Mouse (Mus musculus): Measurements from ENCODE around the gene Ccnl2. TPM values are rescaled to one million over a fixed set of nuclear protein-coding genes. Genes with fewer than 3 reads are reported as not detected.

The Ccnl2 gene
- polyA plus RNA-seq, 1 experiment = 24.7 TPM

DNA sequence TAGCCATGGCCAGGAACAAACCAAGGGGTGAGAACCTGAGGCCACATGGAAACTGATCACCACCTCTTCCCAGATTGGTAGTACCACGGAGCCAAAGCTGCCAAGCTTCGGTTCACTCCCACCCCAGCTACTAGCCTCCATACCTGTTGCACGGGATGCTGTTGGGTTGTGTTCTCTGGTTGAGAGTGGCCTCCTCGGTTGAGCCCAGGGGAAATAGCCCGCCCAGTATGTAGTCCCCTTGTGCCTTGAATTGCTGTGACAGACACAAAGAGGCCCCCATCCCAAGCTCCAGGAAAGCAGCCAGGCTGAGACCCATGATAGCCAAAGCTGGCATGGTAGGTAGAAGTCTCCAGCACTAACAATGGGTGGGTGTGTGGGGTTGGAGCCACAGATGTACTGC lies 50.7 kb downstream of the Ccnl2 start, which contains the start of gene Tas1r3:
Gene Tas1r3, minus strand, starts transcription at position 362 of the 400 bp plus-strand sequence.
- H3K27me3 ChIP-seq (ENCODE audit: control insufficient read depth, insufficient read depth, insufficient read length) = no peaks in the 10 kb centered on the region

GRCm38 (mm10) chr4:155868614-155869298 lies 56.5 kb downstream of the Ccnl2 start:
- Histone ChIP-seq H3ac (ENCODE audit: control insufficient read depth, insufficient read length) (peak overlapping the region; percentile 75), H3K4me2 (ENCODE audit: low read depth) (peak overlapping the region; percentile 95), H3K36me3 (ENCODE audit: control insufficient read depth, insufficient read depth) (peaks cover 6% of the 10 kb centered on the region), H3K27me3 (ENCODE audit: control insufficient read depth, insufficient read depth, insufficient read length) (no peaks in the 10 kb centered on the region), H3K79me2 (ENCODE audit: control insufficient read depth, insufficient read depth) (peaks cover 22% of the 10 kb centered on the region), H3K4me3 (peak overlapping the region; percentile 94)
- no peak for TF ChIP-seq MYOG (IDR thresholded peaks at IDR 0.05; ENCODE audit: control insufficient read depth in 1 of 3, insufficient read depth in 1 of 3, insufficient read length in 2 of 3, low read depth in 2 of 3)
- no peak for TF ChIP-seq E2F4 (IDR thresholded peaks at IDR 0.05; ENCODE audit: insufficient read depth)

More for the DNA sequence above, 50.7 kb downstream of the Ccnl2 start, which contains the start of gene Tas1r3:
- Histone ChIP-seq H3ac (ENCODE audit: control insufficient read depth, insufficient read length) (no peak within 1 kb of the TSS), H3K79me2 (ENCODE audit: control insufficient read depth, insufficient read depth) (no peaks in the 10 kb centered on the region), H3K4me3 (no peak within 1 kb of the TSS), H3K36me3 (ENCODE audit: control insufficient read depth, insufficient read depth) (peaks cover 4% of the 10 kb centered on the region), H3K4me2 (ENCODE audit: low read depth) (no peak within 1 kb of the TSS)
- TF ChIP-seq POLR2AphosphoS2 (IDR thresholded peaks at IDR 0.05; ENCODE audit: insufficient read length, low read depth) (peak; percentile 8), POLR2A (IDR thresholded peaks at IDR 0.05; ENCODE audit: insufficient read length, low read depth) (no peak)

- Histone ChIP-seq H3K79me2 (ENCODE audit: control insufficient read depth, insufficient read depth) (peaks cover 22% of the 10 kb centered on the region), H3ac (ENCODE audit: control insufficient read depth, insufficient read length) (peak within 1 kb of the TSS; percentile 75), H3K36me3 (ENCODE audit: control insufficient read depth, insufficient read depth) (peaks cover 6% of the 10 kb centered on the region), H3K27me3 (ENCODE audit: control insufficient read depth, insufficient read depth, insufficient read length) (no peaks in the 10 kb centered on the region), H3K4me3 (peak within 1 kb of the TSS; percentile 94), H3K4me2 (ENCODE audit: low read depth) (peak within 1 kb of the TSS; percentile 95)
- TF ChIP-seq REST (IDR thresholded peaks at IDR 0.05; ENCODE audit: insufficient read depth, insufficient read length) (no peak), POLR2A (IDR thresholded peaks at IDR 0.05; ENCODE audit: insufficient read length, low read depth) (peak; percentile 77), POLR2AphosphoS2 (IDR thresholded peaks at IDR 0.05; ENCODE audit: insufficient read length, low read depth) (peak; percentile 72), E2F4 (IDR thresholded peaks at IDR 0.05; ENCODE audit: insufficient read depth) (peak; percentile 27)
Observed at GRCm38 (mm10) chr4:155869317-155870033, 57.2 kb downstream of the Ccnl2 start, which contains the start of the genes Cptp and Ints11. Gene Cptp (minus strand): TSS chr4:155869440. Gene Ints11 (plus strand): TSS chr4:155869546.

GRCm38 (mm10) chr4:155871404-155871803 lies 59.1 kb downstream of the Ccnl2 start:
- peaks cover 22% of the 10 kb centered on the region for H3K79me2 ChIP-seq (ENCODE audit: control insufficient read depth, insufficient read depth)
- peak overlapping the region; percentile 4 for H3K4me2 ChIP-seq (ENCODE audit: low read depth)
- H3K36me3 ChIP-seq (ENCODE audit: control insufficient read depth, insufficient read depth) = peaks cover 12% of the 10 kb centered on the region
- no peak overlapping the region for H3K4me3 ChIP-seq
- TF ChIP-seq USF1 (IDR thresholded peaks at IDR 0.05; ENCODE audit: low read depth) (no peak), TCF3 (IDR thresholded peaks at IDR 0.05; ENCODE audit: insufficient read length, low read depth) (no peak), MAX (IDR thresholded peaks at IDR 0.05; ENCODE audit: low read depth) (no peak), REST (IDR thresholded peaks at IDR 0.05; ENCODE audit: insufficient read depth, insufficient read length) (no peak), MYOD1 (IDR thresholded peaks at IDR 0.05; ENCODE audit: control insufficient read depth in 1 of 3, insufficient read length in 2 of 3, low read depth in 2 of 3) (no peak), POLR2AphosphoS2 (IDR thresholded peaks at IDR 0.05; ENCODE audit: insufficient read length, low read depth) (no peak), CEBPB (IDR thresholded peaks at IDR 0.05; ENCODE audit: insufficient read depth, poor library complexity, severe bottlenecking) (no peak)
- H3K27me3 ChIP-seq (ENCODE audit: control insufficient read depth, insufficient read depth, insufficient read length) = no peaks in the 10 kb centered on the region
- no peak overlapping the region for H3ac ChIP-seq (ENCODE audit: control insufficient read depth, insufficient read length)

Other genes with a start within 250 kb of the Ccnl2 start
- 3.7 TPM for gene Slc35e2, start 211.1 kb upstream of the Ccnl2 start, polyA plus RNA-seq (2012; fragmentation: generic; extraction: Trizol)
- gene Cdk11b, start 187.6 kb upstream of the Ccnl2 start, polyA plus RNA-seq (2012; fragmentation: generic; extraction: Trizol) = 47.7 TPM
- not detected for gene Gm10563, start 167.1 kb upstream of the Ccnl2 start, polyA plus RNA-seq (2012; fragmentation: generic; extraction: Trizol)
- gene Mmp23, start 159.1 kb upstream of the Ccnl2 start, polyA plus RNA-seq (2012; fragmentation: generic; extraction: Trizol) = 1.8 TPM
- 106 TPM for gene Mib2, start 143.3 kb upstream of the Ccnl2 start, polyA plus RNA-seq (2012; fragmentation: generic; extraction: Trizol)
- gene Fndc10, start 118.1 kb upstream of the Ccnl2 start, polyA plus RNA-seq (2012; fragmentation: generic; extraction: Trizol) = 8.3 TPM
- 105 TPM for gene Ssu72, start 107.7 kb upstream of the Ccnl2 start, polyA plus RNA-seq (2012; fragmentation: generic; extraction: Trizol)
- 1.2 TPM for gene Tmem240, start 77.7 kb upstream of the Ccnl2 start, polyA plus RNA-seq (2012; fragmentation: generic; extraction: Trizol)
- 60.9 TPM for gene Atad3a, start 51.4 kb upstream of the Ccnl2 start, polyA plus RNA-seq (2012; fragmentation: generic; extraction: Trizol)
- gene Vwa1, start 37.8 kb upstream of the Ccnl2 start, polyA plus RNA-seq (2012; fragmentation: generic; extraction: Trizol) = 3.2 TPM
- 0.97 TPM for gene Tmem88b, start 26.6 kb upstream of the Ccnl2 start, polyA plus RNA-seq (2012; fragmentation: generic; extraction: Trizol)
- not detected for gene Ankrd65, start 22.1 kb upstream of the Ccnl2 start, polyA plus RNA-seq (2012; fragmentation: generic; extraction: Trizol)
- gene Mrpl20, start 9.6 kb upstream of the Ccnl2 start, polyA plus RNA-seq (2012; fragmentation: generic; extraction: Trizol) = 132 TPM
- 152 TPM for gene Aurkaip1, start 18.8 kb downstream of the Ccnl2 start, polyA plus RNA-seq (2012; fragmentation: generic; extraction: Trizol)
- gene Mxra8, start 27.2 kb downstream of the Ccnl2 start, polyA plus RNA-seq (2012; fragmentation: generic; extraction: Trizol) = 87.5 TPM
- 98.4 TPM for gene Dvl1, start 34.9 kb downstream of the Ccnl2 start, polyA plus RNA-seq (2012; fragmentation: generic; extraction: Trizol)
- gene Tas1r3, start 50.9 kb downstream of the Ccnl2 start, polyA plus RNA-seq (2012; fragmentation: generic; extraction: Trizol) = 0.17 TPM
- gene Cptp, start 57.0 kb downstream of the Ccnl2 start, polyA plus RNA-seq (2012; fragmentation: generic; extraction: Trizol) = 10.5 TPM
- gene Ints11, start 57.1 kb downstream of the Ccnl2 start, polyA plus RNA-seq (2012; fragmentation: generic; extraction: Trizol) = 72.1 TPM
- 19.1 TPM for gene Pusl1, start 79.3 kb downstream of the Ccnl2 start, polyA plus RNA-seq (2012; fragmentation: generic; extraction: Trizol)
- gene Acap3, start 79.3 kb downstream of the Ccnl2 start, polyA plus RNA-seq (2012; fragmentation: generic; extraction: Trizol) = 22.3 TPM
- 70.6 TPM for gene Ube2j2, start 131.3 kb downstream of the Ccnl2 start, polyA plus RNA-seq (2012; fragmentation: generic; extraction: Trizol)
- 2.1 TPM for gene C1qtnf12, start 149.8 kb downstream of the Ccnl2 start, polyA plus RNA-seq (2012; fragmentation: generic; extraction: Trizol)
- gene B3galt6, start 180.2 kb downstream of the Ccnl2 start, polyA plus RNA-seq (2012; fragmentation: generic; extraction: Trizol) = 5.4 TPM
- 137 TPM for gene Sdf4, start 180.4 kb downstream of the Ccnl2 start, polyA plus RNA-seq (2012; fragmentation: generic; extraction: Trizol)
- gene Tnfrsf4, start 201.4 kb downstream of the Ccnl2 start, polyA plus RNA-seq (2012; fragmentation: generic; extraction: Trizol) = 0.64 TPM
- 0.40 TPM for gene Tnfrsf18, start 213.7 kb downstream of the Ccnl2 start, polyA plus RNA-seq (2012; fragmentation: generic; extraction: Trizol)
- not detected for gene Ttll10, start 246.9 kb downstream of the Ccnl2 start, polyA plus RNA-seq (2012; fragmentation: generic; extraction: Trizol)

Measured in myocyte (in vitro differentiated cells).